21 mouse cellular contexts compared by ENCODE assay signal in genomic region chr16:92903486-92903885, GRCm38 (mm10).
A peak's percentile ranks its signal among the peaks of the same experiment; 100 is the strongest.
DNase-seq lines count a peak whose midpoint lies in the region; ATAC-seq lines count a peak whose summit lies in the region.
"Had no signal": no experiment of that assay in that cellular context is flagged by ENCODE, and none has a peak within 500 bp of the region (broad histone marks: within the 10 kb centered on the region; RNA-seq: fewer than 3 reads in every experiment).

No protein-coding gene starts in this region.

- no peaks in the 10 kb centered on the region for H3K9me3 ChIP-seq in kidney, embryonic 15.5 days (replicated peaks)
- H3K9me3 ChIP-seq in lung, embryonic 16.5 days (ENCODE audit: control insufficient read depth, low read length): no peaks in the 10 kb centered on the region
- no peaks in the 10 kb centered on the region for H3K9me3 ChIP-seq in stomach, embryonic 16.5 days (replicated peaks; ENCODE audit: control insufficient read depth, low read length)
- H3K9me3 ChIP-seq in heart, embryonic 11.5 days (replicated peaks; ENCODE audit: control insufficient read depth, low read length): no peaks in the 10 kb centered on the region
- H3K9me3 ChIP-seq in hindbrain, embryonic 12.5 days (replicated peaks): no peaks in the 10 kb centered on the region
- H3K9me3 ChIP-seq: embryonic facial prominence, embryonic 12.5 days; forebrain, embryonic 13.5 days; G1E; heart, embryonic 12.5 days; hindbrain, embryonic 10.5 days; hindbrain, embryonic 15.5 days had no signal

- no peak overlapping the region for H3K9ac ChIP-seq in kidney, embryonic 15.5 days
- H3K9ac ChIP-seq in lung, embryonic 16.5 days (ENCODE audit: low read length): no peak overlapping the region
- no peak overlapping the region for H3K9ac ChIP-seq in stomach, embryonic 16.5 days (ENCODE audit: low read length)
- no peak overlapping the region for H3K9ac ChIP-seq in heart, embryonic 11.5 days (ENCODE audit: low read depth, low read length)
- no peak overlapping the region for H3K9ac ChIP-seq in hindbrain, embryonic 12.5 days
- H3K9ac ChIP-seq: embryonic facial prominence, embryonic 12.5 days; forebrain, embryonic 13.5 days; heart, embryonic 12.5 days; hindbrain, embryonic 15.5 days had no signal

- no peak for DNase-seq in kidney, adult 9 months
- DNase-seq in lung, postnatal 4 days: no peak
- peak; percentile 74 for DNase-seq in fat pad, adult 2 months (ENCODE audit: extremely low read depth, low read depth, low spot score)
- DNase-seq: adrenal gland, postnatal 10 days; cerebellum, adult 11 months; cerebellum, adult 8-10 months; cerebellum, postnatal 14 days; embryo, embryonic 11 days; gastrocnemius, postnatal 10 days; heart, adult 2 months had no signal

- peaks cover 15% of the 10 kb centered on the region; the same call in 1 of the 2 replicates for H3K4me1 ChIP-seq in kidney, embryonic 15.5 days
- H3K4me1 ChIP-seq in lung, embryonic 16.5 days (replicated peaks; ENCODE audit: control insufficient read depth, insufficient read depth, low read length): no peaks in the 10 kb centered on the region
- H3K4me1 ChIP-seq in stomach, embryonic 16.5 days (ENCODE audit: control insufficient read depth, insufficient read depth, low read length): no peaks in the 10 kb centered on the region
- H3K4me1 ChIP-seq in heart, embryonic 11.5 days (ENCODE audit: control insufficient read depth, insufficient read depth, low read length): no peaks in the 10 kb centered on the region
- H3K4me1 ChIP-seq in hindbrain, embryonic 12.5 days: no peaks in the 10 kb centered on the region
- H3K4me1 ChIP-seq: heart, embryonic 12.5 days; hindbrain, embryonic 10.5 days had no signal

- H3K4me2 ChIP-seq in kidney, embryonic 15.5 days: no peak overlapping the region
- no peak overlapping the region for H3K4me2 ChIP-seq in lung, embryonic 16.5 days (ENCODE audit: low read depth, low read length)
- no peak overlapping the region for H3K4me2 ChIP-seq in stomach, embryonic 16.5 days (ENCODE audit: low read depth, low read length)
- no peak overlapping the region for H3K4me2 ChIP-seq in heart, embryonic 11.5 days
- no peak overlapping the region for H3K4me2 ChIP-seq in hindbrain, embryonic 12.5 days (replicated peaks)
- H3K4me2 ChIP-seq: embryonic facial prominence, embryonic 12.5 days; forebrain, embryonic 13.5 days; heart, embryonic 12.5 days; hindbrain, embryonic 15.5 days had no signal

- no peak for ATAC-seq in kidney, embryonic 15.5 days (replicated peaks; ENCODE audit: low FRiP score)
- ATAC-seq in lung, embryonic 16.5 days (ENCODE audit: low read depth): no peak
- no peak for ATAC-seq in stomach, embryonic 16.5 days (ENCODE audit: insufficient read depth, low FRiP score)
- no peak for ATAC-seq in heart, embryonic 11.5 days (replicated peaks; ENCODE audit: insufficient number of reproducible peaks, low FRiP score, low TSS enrichment)
- ATAC-seq in hindbrain, embryonic 12.5 days (ENCODE audit: low FRiP score): no peak
- ATAC-seq: forebrain, embryonic 13.5 days had no signal

- peak overlapping the region; percentile 52 for H3K27ac ChIP-seq in kidney, embryonic 15.5 days
- peak overlapping the region; percentile 52; the same call in 1 of the 2 replicates for H3K27ac ChIP-seq in lung, embryonic 16.5 days (ENCODE audit: low read length)
- peak overlapping the region; percentile 50; the same call in 1 of the 2 replicates for H3K27ac ChIP-seq in stomach, embryonic 16.5 days (ENCODE audit: low read length)
- no peak overlapping the region for H3K27ac ChIP-seq in heart, embryonic 11.5 days (ENCODE audit: low read depth, low read length)
- no peak overlapping the region for H3K27ac ChIP-seq in hindbrain, embryonic 12.5 days
- H3K27ac ChIP-seq: embryonic facial prominence, embryonic 12.5 days; forebrain, embryonic 13.5 days; heart, adult 2 months; hindbrain, embryonic 10.5 days; hindbrain, embryonic 15.5 days had no signal

- 78% methylated on average over 7 of the region's 7 CpGs for WGBS in kidney, embryonic 15.5 days
- WGBS in lung, embryonic 16.5 days: 83% methylated on average over 7 of the region's 7 CpGs
- WGBS in stomach, embryonic 16.5 days: 83% methylated on average over 7 of the region's 7 CpGs
- 81% methylated on average over 7 of the region's 7 CpGs for WGBS in heart, embryonic 11.5 days (ENCODE audit: insufficient replicate concordance)
- 85% methylated on average over 7 of the region's 7 CpGs for WGBS in hindbrain, embryonic 12.5 days

- H3K4me3 ChIP-seq in kidney, embryonic 15.5 days (replicated peaks): no peak overlapping the region
- no peak overlapping the region for H3K4me3 ChIP-seq in lung, embryonic 16.5 days (ENCODE audit: low read length)
- no peak overlapping the region for H3K4me3 ChIP-seq in stomach, embryonic 16.5 days (replicated peaks; ENCODE audit: low read length)
- no peak overlapping the region for H3K4me3 ChIP-seq in heart, embryonic 11.5 days (ENCODE audit: low read depth, low read length)
- H3K4me3 ChIP-seq in hindbrain, embryonic 12.5 days: no peak overlapping the region
- H3K4me3 ChIP-seq: embryonic facial prominence, embryonic 12.5 days; forebrain, embryonic 13.5 days; heart, adult 2 months; heart, embryonic 12.5 days; hindbrain, embryonic 10.5 days; hindbrain, embryonic 15.5 days had no signal

- no peaks in the 10 kb centered on the region for H3K27me3 ChIP-seq in kidney, embryonic 15.5 days
- no peaks in the 10 kb centered on the region for H3K27me3 ChIP-seq in lung, embryonic 16.5 days (ENCODE audit: control insufficient read depth, insufficient read depth, low read depth, low read length)
- no peaks in the 10 kb centered on the region for H3K27me3 ChIP-seq in stomach, embryonic 16.5 days (ENCODE audit: control insufficient read depth, insufficient read depth, low read length)
- peaks cover 55% of the 10 kb centered on the region for H3K27me3 ChIP-seq in heart, embryonic 11.5 days (ENCODE audit: control insufficient read depth, insufficient read depth, low read length)
- H3K27me3 ChIP-seq in hindbrain, embryonic 12.5 days: no peaks in the 10 kb centered on the region; the same call in 1 of the 2 replicates
- H3K27me3 ChIP-seq: embryonic facial prominence, embryonic 12.5 days; forebrain, embryonic 13.5 days; hindbrain, embryonic 15.5 days had no signal

- H3K36me3 ChIP-seq in kidney, embryonic 15.5 days: no peaks in the 10 kb centered on the region
- H3K36me3 ChIP-seq in lung, embryonic 16.5 days (ENCODE audit: control insufficient read depth, insufficient read depth, low read length): no peaks in the 10 kb centered on the region
- no peaks in the 10 kb centered on the region for H3K36me3 ChIP-seq in stomach, embryonic 16.5 days (ENCODE audit: control insufficient read depth, insufficient read depth, low read length)
- H3K36me3 ChIP-seq in heart, embryonic 11.5 days (ENCODE audit: control insufficient read depth, insufficient read depth, low read length): no peaks in the 10 kb centered on the region
- no peaks in the 10 kb centered on the region for H3K36me3 ChIP-seq in hindbrain, embryonic 12.5 days
- H3K36me3 ChIP-seq: embryonic facial prominence, embryonic 12.5 days; G1E; heart, embryonic 12.5 days; hindbrain, embryonic 10.5 days; hindbrain, embryonic 15.5 days had no signal

Comparison
In these comparisons a context has a peak if more than half of its experiments do, and no peak if none do; other contexts are left out.
1. H3K27ac ChIP-seq: peak in kidney, embryonic 15.5 days (single experiment), lung, embryonic 16.5 days (single experiment) and stomach, embryonic 16.5 days (single experiment); none in heart, embryonic 11.5 days (single experiment) and hindbrain, embryonic 12.5 days (single experiment).